Mouse (Mus musculus): ENCODE measurements around the gene Gimap9. TPM values are rescaled to one million over a fixed set of nuclear protein-coding genes. Genes with fewer than 3 reads are reported as not detected.

The Gimap9 gene
- total and polyA plus RNA-seq, 2 experiments from 2014 or later = 1.2 to 2.1 TPM

GRCm38 (mm10) chr6:48698066-48698856 is 22.3 kb downstream of the Gimap9 start:
- WGBS = 84% methylated on average over 7 of the region's 7 CpGs
- DNase-seq (ENCODE audit: low spot score) (no peak), ATAC-seq (no peak)

GRCm38 (mm10) chr6:48698888-48699287 is 23.0 kb downstream of the Gimap9 start:
- H3K36me3 ChIP-seq (ENCODE audit: insufficient read depth, low read length) = no peaks in the 10 kb centered on the region
- no peak overlapping the region for H3K4me3 ChIP-seq (ENCODE audit: low read length)
- no peaks in the 10 kb centered on the region for H3K4me1 ChIP-seq (ENCODE audit: insufficient read depth, low read length)
- 90% methylated on average over 3 of the region's 3 CpGs for WGBS
- no peak for TF ChIP-seq CTCF (IDR thresholded peaks at IDR 0.05; ENCODE audit: low read depth)
- DNase-seq (ENCODE audit: low spot score) (no peak), ATAC-seq (no peak)
- no peak overlapping the region for H3K9ac ChIP-seq (replicated peaks; ENCODE audit: low read length)
- H3K9me3 ChIP-seq (ENCODE audit: low read length) = no peaks in the 10 kb centered on the region
- H3K27me3 ChIP-seq (ENCODE audit: insufficient read depth, low read length) = no peaks in the 10 kb centered on the region
- no peak overlapping the region for H3K4me2 ChIP-seq (ENCODE audit: low read depth, low read length)
- H3K27ac ChIP-seq = no peak overlapping the region

More at GRCm38 (mm10) chr6:48698066-48698856, 22.3 kb downstream of the Gimap9 start:
- H3K4me3 ChIP-seq (ENCODE audit: low read length) = no peak overlapping the region
- no peak for TF ChIP-seq CTCF (IDR thresholded peaks at IDR 0.05; ENCODE audit: low read depth)
- H3K27me3 ChIP-seq (ENCODE audit: insufficient read depth, low read length) = no peaks in the 10 kb centered on the region
- H3K36me3 ChIP-seq (ENCODE audit: insufficient read depth, low read length) = no peaks in the 10 kb centered on the region
- H3K9ac ChIP-seq (replicated peaks; ENCODE audit: low read length) = no peak overlapping the region
- H3K9me3 ChIP-seq (ENCODE audit: low read length) = no peaks in the 10 kb centered on the region
- no peak overlapping the region for H3K27ac ChIP-seq
- no peak overlapping the region for H3K4me2 ChIP-seq (ENCODE audit: low read depth, low read length)
- no peaks in the 10 kb centered on the region for H3K4me1 ChIP-seq (ENCODE audit: insufficient read depth, low read length)

DNA sequence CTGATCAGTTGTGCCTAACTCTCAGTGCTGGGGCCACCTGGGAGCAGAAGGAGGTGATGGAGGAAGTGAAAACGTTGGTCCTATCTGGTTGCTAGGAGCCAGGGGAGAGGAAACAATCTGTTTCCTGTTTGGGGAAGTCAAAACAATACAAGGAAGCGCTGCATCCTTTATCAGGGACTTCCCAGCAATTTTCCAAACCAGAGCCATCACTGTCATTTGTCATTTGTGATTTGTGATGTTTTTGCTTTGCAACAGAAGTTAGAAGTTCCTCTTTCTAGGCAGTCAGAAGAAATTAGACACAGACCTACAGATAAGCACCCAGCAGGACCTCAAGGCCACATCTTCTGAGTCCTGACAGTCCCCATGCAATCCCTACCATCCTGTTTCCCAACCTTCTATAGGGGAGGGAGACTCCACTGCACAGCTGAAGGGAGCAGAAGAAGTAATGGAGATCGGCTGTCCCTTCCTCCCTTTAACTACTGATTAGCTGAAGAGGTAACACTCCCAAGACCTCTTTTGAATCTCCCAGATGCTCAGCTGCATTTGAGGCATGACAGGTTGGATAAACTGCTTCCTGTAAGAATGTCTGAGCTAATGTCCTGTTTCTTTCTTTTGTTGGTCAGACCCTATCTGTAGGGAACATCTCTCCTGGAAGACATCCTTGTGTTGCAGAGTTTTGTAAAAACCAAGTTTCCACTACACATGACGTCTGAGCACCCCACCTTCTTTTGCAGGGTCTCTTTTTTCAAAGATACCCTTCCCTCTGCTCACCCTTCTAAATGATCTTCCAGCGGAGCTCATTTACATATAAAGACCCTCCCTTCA is 24.5 kb downstream of the Gimap9 start:
- WGBS = 58% methylated on average over 5 of the region's 5 CpGs
- no peak for TF ChIP-seq CTCF (IDR thresholded peaks at IDR 0.05; ENCODE audit: low read depth)
- no peak overlapping the region for H3K27ac ChIP-seq
- no peak for DNase-seq (ENCODE audit: low spot score)
- no peak overlapping the region for H3K4me2 ChIP-seq (ENCODE audit: low read depth, low read length)
- H3K4me3 ChIP-seq (ENCODE audit: low read length) = no peak overlapping the region
- H3K36me3 ChIP-seq (ENCODE audit: insufficient read depth, low read length) = no peaks in the 10 kb centered on the region
- H3K9me3 ChIP-seq (ENCODE audit: low read length) = no peaks in the 10 kb centered on the region
- no peak overlapping the region for H3K9ac ChIP-seq (replicated peaks; ENCODE audit: low read length)
- H3K27me3 ChIP-seq (ENCODE audit: insufficient read depth, low read length) = no peaks in the 10 kb centered on the region
- ATAC-seq = no peak
- H3K4me1 ChIP-seq (ENCODE audit: insufficient read depth, low read length) = no peaks in the 10 kb centered on the region

DNA sequence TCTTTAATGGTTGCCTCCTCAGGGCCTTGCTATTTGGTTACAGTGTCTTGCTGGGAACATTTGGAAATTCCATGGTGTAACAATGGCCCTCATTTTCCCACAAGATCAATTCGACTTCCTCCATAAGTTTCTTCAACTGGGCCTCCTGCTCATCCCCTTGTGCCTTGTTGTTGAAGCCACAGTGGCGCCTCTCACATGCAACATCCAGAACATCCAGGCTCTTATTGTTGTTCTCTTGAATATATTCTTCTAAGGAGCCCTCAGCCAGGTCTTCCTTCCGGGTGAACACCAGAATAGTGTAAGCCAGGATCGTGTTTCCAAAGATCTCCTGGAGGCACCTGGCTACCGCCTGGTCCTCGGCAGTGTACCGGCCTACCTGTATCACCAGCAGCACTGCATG is 26.2 kb downstream of the Gimap9 start:
- TF ChIP-seq CTCF (IDR thresholded peaks at IDR 0.05; ENCODE audit: low read depth) = no peak
- Histone ChIP-seq H3K4me2 (ENCODE audit: low read depth, low read length) (no peak overlapping the region), H3K27me3 (ENCODE audit: insufficient read depth, low read length) (no peaks in the 10 kb centered on the region), H3K4me1 (ENCODE audit: insufficient read depth, low read length) (no peaks in the 10 kb centered on the region), H3K9me3 (ENCODE audit: low read length) (no peaks in the 10 kb centered on the region), H3K4me3 (ENCODE audit: low read length) (no peak overlapping the region), H3K36me3 (ENCODE audit: insufficient read depth, low read length) (no peaks in the 10 kb centered on the region), H3K27ac (no peak overlapping the region), H3K9ac (replicated peaks; ENCODE audit: low read length) (no peak overlapping the region)
- DNase-seq (ENCODE audit: low spot score) (no peak), ATAC-seq (no peak)
- WGBS = 90% methylated on average over 7 of the region's 7 CpGs

GRCm38 (mm10) chr6:48702601-48703000 is 26.7 kb downstream of the Gimap9 start:
- Histone ChIP-seq H3K9ac (replicated peaks; ENCODE audit: low read length) (no peak overlapping the region), H3K4me3 (ENCODE audit: low read length) (no peak overlapping the region), H3K27me3 (ENCODE audit: insufficient read depth, low read length) (no peaks in the 10 kb centered on the region), H3K9me3 (ENCODE audit: low read length) (no peaks in the 10 kb centered on the region), H3K27ac (no peak overlapping the region), H3K36me3 (ENCODE audit: insufficient read depth, low read length) (no peaks in the 10 kb centered on the region), H3K4me2 (ENCODE audit: low read depth, low read length) (no peak overlapping the region), H3K4me1 (ENCODE audit: insufficient read depth, low read length) (no peaks in the 10 kb centered on the region)
- 77% methylated on average over 5 of the region's 5 CpGs for WGBS
- 0 out of 2 replicates have a peak, but pooled peaks have one; percentile 8 for TF ChIP-seq CTCF (IDR thresholded peaks at IDR 0.05; ENCODE audit: low read depth)
- ATAC-seq (no peak), DNase-seq (ENCODE audit: low spot score) (no peak)

DNA sequence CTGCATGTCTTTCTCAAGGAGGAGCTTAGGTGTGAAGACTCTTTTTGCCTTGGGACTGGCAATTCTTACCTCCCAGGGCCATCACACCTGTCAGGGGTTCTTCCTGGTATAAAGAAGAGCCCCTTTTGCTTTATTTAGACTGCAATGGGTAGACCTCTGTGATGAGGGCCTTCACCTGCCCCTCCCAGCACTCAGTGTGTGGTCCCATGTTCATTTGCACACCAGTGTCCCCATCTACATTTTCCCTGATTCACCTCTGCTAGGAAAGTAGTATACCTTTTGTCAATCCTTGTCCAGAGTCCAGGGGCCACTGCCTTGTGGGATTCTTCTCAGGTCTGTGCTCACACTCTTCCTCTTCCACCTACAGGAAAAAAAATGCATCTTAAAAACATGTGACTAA is 28.2 kb downstream of the Gimap9 start:
- Histone ChIP-seq H3K4me1 (ENCODE audit: insufficient read depth, low read length) (no peaks in the 10 kb centered on the region), H3K27ac (no peak overlapping the region)
- DNase-seq (ENCODE audit: low spot score) = no peak

More for the DNA sequence above, 28.2 kb downstream of the Gimap9 start:
- no peak overlapping the region for H3K9ac ChIP-seq (replicated peaks; ENCODE audit: low read length)
- no peak for TF ChIP-seq CTCF (IDR thresholded peaks at IDR 0.05; ENCODE audit: low read depth)
- no peaks in the 10 kb centered on the region for H3K9me3 ChIP-seq (ENCODE audit: low read length)
- H3K36me3 ChIP-seq (ENCODE audit: insufficient read depth, low read length) = no peaks in the 10 kb centered on the region
- no peaks in the 10 kb centered on the region for H3K27me3 ChIP-seq (ENCODE audit: insufficient read depth, low read length)
- no peak overlapping the region for H3K4me3 ChIP-seq (ENCODE audit: low read length)
- ATAC-seq = no peak
- H3K4me2 ChIP-seq (ENCODE audit: low read depth, low read length) = no peak overlapping the region
